Mouse (Mus musculus) frontal cortex, adult (tissue): ENCODE results near the gene Narf.

Source experiments
- ATAC-seq: cut with Nextera tagmentation; 2 replicates; pipeline ENCODE4 v1.9.2; 2017; ENCODE audit warnings: mild to moderate bottlenecking, moderate library complexity, mixed read lengths; ENCODE audit not compliant: low TSS enrichment

The Narf gene

DNA sequence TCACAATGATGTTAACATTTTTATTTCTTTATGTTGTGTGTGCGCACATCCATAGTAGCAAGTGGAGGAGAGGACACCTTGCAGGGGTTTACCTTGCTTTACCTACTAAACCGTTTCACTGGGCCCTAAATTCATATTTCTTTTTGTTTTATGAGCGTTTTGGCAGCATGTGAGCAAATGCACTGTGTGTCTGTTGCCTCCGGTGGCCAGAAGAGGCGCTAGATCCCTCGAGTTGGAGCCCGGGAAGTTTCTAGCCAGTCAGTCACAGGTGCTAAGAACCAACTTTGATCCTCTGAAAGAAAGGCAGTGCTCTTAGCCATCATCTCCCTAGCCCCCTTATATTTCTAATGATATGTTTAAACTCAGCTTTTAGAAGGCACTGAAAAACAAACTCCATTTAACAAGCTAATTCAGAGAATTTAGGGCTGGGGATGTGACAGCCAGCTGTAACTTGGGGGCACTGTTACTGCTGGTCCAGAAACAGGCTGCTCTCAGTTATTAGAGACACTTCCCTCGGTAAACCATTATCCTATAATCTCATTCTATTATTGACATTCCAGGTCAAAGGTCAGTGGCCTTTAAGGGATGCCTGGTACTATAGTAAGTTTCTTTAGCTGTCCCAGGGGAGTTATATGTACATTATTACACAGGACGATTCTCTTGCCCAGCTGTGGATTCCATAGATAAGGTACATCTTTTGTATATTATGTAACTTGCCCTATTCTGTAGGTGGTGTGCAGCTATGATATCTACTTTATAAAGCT lies 1.4 kb upstream of the Narf start:
- ATAC-seq = no peak

DNA sequence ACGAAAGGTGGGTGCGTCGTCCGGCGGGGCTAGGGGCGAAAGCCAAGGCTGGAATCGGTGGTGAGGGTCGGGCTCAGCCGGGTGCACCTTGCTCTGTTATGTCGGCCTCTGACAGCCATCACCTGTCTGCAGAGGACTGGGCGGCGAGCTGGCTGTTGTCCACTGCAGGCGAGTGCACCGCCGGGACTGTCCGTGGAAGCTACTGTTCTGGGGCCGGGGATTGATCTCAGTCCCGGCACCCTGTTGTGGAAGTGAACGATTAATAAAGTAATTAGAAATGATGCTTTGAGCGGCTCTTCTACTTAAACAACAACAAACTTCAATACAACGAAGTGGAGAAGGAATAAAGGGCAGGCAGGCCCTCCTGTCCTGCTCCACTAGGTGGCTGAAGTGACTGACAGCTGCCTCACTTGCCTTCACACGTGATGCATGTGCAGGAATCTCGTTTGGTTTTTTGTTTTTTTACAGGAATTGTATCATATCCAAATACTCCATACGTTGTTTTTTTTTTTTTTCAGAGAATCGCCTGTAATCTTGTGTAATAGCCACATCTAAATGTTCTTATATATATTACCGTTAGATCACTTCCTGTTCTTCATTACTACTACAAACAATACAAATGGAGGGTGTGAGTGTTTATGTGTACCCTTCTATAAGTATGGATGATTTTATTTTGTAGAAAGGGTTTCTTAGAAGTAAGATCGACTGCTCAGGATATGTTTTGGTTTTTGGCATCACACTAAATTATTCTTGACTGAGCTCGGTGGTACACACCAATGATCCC lies 484 bp downstream of the Narf start:
- ATAC-seq = no peak; the same call in 1 of the 2 replicates

DNA sequence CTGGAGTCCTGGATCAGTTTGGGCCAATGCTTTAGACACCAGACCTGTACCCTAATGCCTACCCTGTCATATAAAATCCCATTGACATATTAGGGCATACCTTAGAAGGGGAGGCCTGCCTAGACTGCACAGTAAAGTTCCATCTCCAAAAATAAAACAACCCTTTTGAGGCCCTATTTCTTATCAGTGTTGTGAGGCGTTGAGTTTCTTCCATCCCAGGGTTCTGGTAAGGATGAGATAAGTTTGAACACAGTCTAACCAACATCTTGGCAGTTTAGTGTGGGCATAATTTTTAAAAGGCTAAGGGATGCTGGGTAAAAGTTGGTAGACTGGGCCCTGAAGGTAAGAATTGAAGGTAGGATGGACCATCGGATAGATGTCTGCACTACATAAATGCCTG lies 2.6 kb downstream of the Narf start:
- no peak for ATAC-seq

DNA sequence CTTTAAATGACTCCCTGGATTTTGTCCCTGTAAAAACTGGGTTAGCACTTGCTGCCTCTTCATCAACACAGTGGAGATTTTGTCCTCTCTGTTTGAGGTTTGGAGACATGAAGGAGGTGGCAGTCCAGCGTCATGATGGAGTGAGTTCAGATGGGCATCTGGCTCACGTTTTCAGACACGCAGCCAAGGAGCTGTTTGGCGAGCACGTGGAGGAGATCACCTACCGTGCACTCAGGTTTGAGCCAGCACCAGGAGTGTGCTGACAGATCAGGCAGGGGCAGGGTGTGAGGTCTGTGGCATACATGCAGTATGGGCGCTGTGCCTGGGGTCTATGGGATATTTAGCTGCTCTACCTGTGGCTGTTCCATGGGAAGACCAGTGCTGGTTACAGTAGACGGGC lies 13.1 kb downstream of the Narf start:
- no peak for ATAC-seq

DNA sequence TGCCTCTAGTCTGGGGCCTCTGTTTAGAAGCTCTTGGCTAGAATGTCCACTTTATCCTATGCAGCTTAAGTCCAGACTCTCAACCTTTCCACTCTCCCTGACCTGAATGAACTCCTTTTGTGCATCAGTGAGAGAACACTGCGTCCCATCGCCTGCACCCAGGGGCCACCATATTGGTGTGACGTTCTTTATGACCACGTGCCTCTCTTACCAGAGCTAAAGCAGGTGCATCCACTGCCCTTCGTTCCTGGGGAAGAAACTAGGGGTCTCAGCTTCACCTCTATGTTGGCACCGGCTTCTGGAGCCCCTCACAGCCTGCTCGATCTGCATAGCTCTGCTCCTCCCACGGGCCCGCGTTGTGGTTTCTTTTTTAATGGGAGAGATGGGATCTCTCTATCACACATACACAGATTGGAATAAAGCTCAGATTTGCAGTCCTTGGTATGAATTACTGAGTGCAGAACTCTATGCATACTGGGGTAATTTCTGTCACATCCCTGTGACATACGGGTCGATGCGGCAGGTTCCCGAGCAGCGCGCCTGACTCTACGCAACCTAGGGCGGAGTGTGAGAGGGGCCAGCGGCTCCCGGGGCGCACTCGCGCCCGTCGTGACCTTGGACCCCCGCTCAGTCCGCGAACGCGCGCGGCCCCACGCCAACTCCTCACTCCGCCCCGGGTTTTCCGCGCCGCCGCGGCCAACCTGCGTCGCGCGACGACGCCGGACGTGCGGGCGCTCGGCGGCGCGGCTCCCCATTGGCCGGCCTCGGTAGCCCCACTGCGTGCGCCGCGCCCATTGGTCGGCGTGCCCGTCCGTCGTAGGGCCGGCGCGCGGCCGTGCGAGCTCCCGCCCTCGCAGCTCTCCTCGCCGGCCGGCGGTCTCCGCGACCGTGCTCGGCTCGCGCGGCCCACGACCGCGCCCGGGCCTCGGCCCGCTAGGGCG lies 22.4 kb downstream of the Narf start, which contains the start of gene Foxk2:
Gene Foxk2 (plus strand): TSS at position 831 of the 941 bp plus-strand sequence.
- ATAC-seq = peak; percentile 93

DNA sequence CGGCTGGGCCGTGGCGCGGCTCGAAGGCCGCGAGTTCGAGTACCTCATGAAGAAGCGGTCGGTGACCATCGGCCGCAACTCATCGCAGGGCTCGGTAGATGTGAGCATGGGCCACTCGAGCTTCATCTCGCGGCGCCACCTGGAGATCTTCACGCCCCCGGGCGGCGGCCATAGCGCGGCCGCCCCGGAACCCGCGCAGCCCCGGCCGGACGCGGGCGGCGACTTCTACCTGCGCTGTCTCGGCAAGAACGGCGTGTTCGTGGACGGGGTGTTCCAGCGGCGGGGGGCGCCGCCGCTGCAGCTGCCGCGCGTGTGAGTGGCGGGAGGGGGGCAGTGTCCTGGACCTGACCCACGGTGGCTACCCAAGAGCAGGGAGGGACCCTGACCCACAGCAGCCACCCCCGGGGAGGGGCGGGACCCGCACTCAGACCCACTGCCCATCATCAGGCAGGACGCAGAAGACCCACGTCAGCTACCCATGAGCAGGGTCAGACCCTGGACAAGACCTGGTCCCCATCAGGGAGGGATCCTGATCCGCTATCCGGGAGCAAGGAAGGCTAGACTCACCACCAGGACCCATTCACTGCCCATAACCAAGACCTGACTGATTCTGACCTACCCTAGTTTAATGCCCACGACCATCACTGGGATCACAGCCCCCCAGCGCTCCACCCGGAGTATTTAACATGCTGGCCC lies 23.3 kb downstream of the Narf start:
- ATAC-seq = no peak

DNA sequence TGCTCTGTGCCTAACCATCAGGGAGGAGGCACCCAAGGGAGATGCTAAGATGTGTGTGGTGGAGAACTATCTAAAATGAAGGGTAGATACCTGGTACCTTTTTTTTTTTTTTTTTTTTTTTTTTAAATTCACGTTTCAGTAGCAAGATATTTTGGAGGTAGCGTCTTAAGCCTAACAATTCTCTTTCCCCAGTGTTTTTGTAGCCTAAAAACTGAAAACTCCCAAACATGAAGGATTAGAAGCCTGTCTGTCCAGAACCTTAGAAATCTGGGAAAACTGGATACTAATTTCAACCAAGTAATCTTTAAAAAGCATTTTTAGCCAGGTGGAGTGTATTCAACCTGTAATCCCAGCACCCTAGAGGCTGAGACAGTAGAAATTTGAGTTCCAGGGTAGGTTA lies 24.0 kb downstream of the Narf start:
- ATAC-seq = no peak

DNA sequence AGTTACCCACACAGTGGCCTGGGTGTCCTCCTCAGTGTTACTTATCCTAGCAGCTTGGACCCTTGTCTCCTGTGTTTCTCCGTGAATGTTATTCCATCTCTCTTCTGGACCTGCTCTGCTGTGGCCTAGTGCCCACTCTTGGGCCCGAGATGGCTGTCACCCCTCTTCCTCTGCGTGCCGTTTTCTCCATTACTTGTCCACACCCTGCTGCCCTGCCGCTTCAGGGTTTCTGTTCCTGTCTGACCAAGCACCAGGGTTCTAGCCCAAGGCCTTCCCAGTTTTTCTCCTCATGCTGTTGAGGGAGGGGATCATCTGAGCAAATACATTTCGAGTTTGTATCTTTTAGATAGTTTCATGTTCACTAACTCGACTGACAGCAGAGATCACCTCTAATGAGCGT lies 40.5 kb downstream of the Narf start:
- ATAC-seq = no peak

DNA sequence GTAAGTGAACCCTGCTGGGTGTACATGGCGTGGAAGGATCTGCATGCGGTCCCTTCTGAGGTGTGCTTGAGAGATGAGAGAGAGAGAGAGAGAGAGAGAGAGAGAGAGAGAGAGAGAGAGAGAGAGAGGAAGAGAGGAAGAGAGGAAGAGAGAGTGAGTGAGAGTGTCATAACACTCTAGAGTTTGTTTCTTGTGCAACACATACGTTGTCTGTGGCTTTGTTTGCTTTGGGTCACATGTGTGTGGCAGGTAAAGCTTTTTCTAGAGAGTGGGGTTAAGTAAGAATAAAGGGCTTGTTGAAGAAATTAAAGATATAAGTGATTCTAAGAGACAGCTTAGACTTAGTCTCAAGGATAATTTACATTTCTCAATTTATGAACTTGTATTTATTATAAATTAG lies 41.0 kb downstream of the Narf start:
- ATAC-seq = no peak

DNA sequence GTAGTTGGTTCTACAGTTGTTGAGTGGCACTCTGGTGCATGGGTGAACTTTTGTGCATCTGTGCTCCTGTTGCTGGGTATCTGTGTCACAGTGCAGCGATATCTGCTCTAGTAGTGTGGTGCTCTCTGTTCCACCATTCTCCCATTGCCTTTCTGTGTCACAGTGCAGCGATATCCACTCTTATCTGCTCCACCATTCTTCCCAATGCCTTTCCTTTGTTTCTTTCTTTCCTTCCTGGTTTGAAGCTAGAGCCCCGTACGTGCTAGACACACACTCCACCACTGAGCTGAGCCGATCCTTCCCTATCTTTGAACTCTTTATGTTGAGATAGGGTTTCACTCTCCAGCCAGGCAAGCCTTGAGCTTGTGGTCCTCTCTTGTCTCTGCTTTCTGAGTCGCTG lies 45.9 kb downstream of the Narf start:
- ATAC-seq = peak; percentile 10; the same call in 1 of the 2 replicates

DNA sequence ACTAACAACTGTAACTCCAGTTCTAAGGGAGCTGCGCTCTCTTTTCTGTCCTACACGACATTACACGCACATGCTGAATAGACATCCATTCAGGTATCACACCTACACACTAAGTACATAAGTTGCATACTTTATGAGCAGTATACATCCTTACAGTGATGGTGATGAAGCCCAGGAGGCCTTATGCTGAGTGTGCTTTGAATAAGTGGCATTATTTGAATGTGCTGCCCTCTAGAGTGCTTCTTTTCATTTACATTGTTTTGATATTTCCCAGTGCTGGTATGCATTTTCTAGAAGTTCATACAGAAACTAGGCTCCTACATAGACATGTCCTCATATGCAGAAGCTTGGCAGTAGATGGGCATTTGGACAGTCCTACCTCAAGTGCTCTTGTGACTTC lies 52.8 kb downstream of the Narf start:
- 0 out of 2 replicates have a peak, but pooled peaks have one; percentile 62 for ATAC-seq

DNA sequence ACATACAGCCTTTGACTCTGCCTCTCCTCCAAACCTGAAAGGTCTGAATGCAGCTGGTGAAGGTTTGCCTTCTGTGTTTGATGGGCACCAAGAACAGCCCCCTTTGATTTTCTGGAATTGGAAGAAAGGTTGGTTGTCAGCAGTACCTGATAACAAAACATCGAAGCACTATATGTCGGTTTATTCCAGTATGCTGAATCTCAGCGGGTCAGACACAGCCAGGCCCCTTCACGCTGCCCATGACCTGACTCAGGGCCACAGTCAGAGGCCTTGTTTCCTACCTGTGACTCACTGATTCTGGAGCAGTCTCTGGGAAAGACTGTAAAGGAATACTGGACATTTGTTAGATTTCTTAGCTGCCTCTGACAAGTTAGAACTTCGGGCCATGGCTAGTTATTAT lies 57.7 kb downstream of the Narf start:
- no peak for ATAC-seq

DNA sequence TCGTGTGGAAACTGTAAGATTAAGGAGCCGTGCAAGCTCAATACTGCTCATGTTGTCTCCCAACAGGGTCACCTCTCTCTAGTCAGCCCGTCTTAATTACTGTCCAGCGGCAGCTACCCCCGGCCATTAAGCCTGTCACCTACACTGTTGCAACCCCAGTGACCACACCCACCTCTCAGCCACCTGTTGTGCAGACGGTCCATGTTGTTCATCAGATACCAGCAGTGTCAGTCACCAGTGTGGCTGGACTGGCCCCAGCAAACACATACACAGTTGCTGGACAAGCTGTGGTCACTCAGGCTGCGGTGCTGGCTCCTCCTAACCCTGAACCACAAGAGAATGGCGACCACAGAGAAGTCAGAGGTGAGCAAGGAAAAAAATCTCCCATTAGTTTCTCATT lies 61.4 kb downstream of the Narf start:
- no peak for ATAC-seq

DNA sequence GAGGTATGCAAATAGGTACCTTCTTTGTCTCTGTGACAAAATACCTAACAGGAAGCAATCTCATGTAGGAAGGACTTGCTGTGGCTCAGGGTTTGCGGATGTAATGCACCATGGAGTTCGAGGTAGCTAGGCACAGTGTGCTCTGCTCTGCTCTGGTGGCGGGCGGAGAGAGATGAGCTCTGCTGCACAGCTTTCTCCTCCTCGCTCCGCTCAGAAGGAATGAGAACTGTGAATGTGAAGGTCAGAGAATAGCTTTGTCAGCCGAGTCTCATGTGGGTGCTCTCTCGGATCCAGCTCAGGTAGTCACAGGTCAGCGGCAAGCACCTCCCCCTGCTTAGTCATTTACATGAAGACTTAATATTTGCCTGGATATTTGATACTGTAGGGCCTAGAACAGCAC lies 63.2 kb downstream of the Narf start:
- no peak for ATAC-seq

DNA sequence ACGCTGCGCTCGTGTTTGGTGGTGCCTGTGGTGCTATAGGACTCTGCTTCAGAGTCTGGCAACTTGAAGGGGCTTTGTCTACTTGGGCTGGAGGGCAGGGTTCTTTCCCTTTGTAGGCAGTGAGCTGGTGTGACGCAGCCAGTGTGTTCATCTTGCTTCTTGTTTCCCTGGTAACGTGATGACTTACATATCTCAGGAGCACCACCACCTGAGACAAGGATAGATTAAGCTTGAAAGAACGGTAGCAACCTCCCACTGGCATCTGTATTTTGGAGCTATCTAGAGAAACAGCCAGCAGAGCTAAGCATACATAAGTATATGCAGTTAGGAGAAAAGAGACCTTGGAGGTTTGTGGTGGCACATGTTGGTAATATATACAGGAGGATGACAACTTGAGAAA lies 68.3 kb downstream of the Narf start:
- peak; percentile 85 for ATAC-seq
